12 mouse cellular contexts compared by ENCODE assay signal in the genomic region with DNA sequence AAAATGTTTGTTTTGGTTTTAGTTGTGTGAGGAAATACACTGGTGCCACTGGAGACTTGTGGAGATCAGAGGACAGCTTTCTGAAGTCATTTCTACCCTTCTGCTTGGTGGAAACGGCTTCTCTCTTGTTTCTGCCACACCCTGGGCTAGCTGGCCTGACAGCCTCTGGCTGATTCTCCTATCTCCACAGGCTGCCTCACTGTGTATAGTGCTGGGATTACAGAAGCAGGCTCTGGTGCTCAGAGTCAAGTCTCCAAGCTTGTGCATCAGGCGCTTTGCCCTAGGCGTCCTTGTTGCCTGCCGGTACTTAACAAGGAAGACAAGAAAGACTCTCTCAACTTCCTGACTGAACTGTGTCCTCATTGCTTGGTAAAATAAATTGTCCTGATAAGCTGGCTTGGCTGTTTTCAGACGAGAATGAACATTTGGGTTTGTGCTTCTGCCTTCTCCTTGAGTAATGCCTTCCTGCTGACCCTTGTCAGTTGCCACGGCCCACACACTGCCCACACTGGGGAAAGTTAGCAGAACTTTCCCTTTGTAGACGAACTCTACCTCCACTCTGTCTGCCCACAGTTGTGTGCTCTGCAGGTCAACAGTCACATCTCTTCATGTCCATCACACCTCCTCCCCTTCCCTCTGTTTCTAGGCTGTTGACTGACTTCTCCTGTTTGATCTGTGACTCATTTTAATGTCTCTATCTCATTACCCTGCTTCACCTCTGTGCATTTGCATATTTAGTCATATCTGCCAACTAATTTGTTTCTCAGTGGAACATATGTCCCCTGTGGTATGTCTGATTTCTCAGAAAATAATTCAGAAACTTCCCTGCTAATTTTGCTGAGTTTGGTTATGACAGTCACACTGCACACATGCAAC. TPM values are rescaled to one million over a fixed set of nuclear protein-coding genes. Genes with fewer than 3 reads are reported as not detected.
A peak's percentile ranks its signal among the peaks of the same experiment; 100 is the strongest.
DNase-seq lines count a peak whose midpoint lies in the region; ATAC-seq and TF ChIP-seq lines count a peak whose summit lies in the region.
"Had no signal": no experiment of that assay in that cellular context is flagged by ENCODE, and none has a peak within 500 bp of the region (broad histone marks: within the 10 kb centered on the region; RNA-seq: fewer than 3 reads in every experiment).

No protein-coding gene starts in this region.

- H3K79me2 ChIP-seq in heart, adult 2 months (replicated peaks; ENCODE audit: control insufficient read depth, insufficient read depth, low read length) = peaks cover 2% of the 10 kb centered on the region; the same call in 1 of the 2 replicates

- no peaks in the 10 kb centered on the region; the same call in 1 of the 2 replicates for H3K36me3 ChIP-seq in heart, adult 2 months (ENCODE audit: control insufficient read depth, insufficient read depth, low read length)
- H3K36me3 ChIP-seq in kidney, postnatal 0 days (ENCODE audit: insufficient read depth, low read length) = no peaks in the 10 kb centered on the region
- no peaks in the 10 kb centered on the region for H3K36me3 ChIP-seq in midbrain, postnatal 0 days (ENCODE audit: insufficient read depth, low read length)
- H3K36me3 ChIP-seq: hindbrain, embryonic 10.5 days; limb, embryonic 12.5 days; neural tube, embryonic 15.5 days had no signal

- no peaks in the 10 kb centered on the region for H3K9me3 ChIP-seq in kidney, postnatal 0 days (replicated peaks; ENCODE audit: low read length)
- no peaks in the 10 kb centered on the region for H3K9me3 ChIP-seq in midbrain, postnatal 0 days (ENCODE audit: low read length)
- H3K9me3 ChIP-seq: hindbrain, embryonic 10.5 days; limb, embryonic 12.5 days; neural tube, embryonic 15.5 days had no signal

- 35% methylated on average over 7 of the region's 7 CpGs for WGBS in heart, adult 2 months
- WGBS in bone marrow, adult 2 months = 14% methylated on average over 7 of the region's 7 CpGs
- WGBS in kidney, postnatal 0 days = 39% methylated on average over 7 of the region's 7 CpGs
- WGBS in midbrain, postnatal 0 days = 82% methylated on average over 7 of the region's 7 CpGs

- ATAC-seq in kidney, postnatal 0 days (replicated peaks; ENCODE audit: low FRiP score, low read depth) = no peak
- peak; percentile 45; the same call in 1 of the 2 replicates for ATAC-seq in monocyte, adult 5-6 weeks (replicated peaks; ENCODE audit: insufficient number of reproducible peaks, low FRiP score, low TSS enrichment, poor library complexity, severe bottlenecking)
- no peak for ATAC-seq in midbrain, postnatal 0 days (ENCODE audit: low FRiP score)

- H3K4me3 ChIP-seq in heart, adult 2 months = peak overlapping the region; percentile 53
- H3K4me3 ChIP-seq in bone marrow, adult 2 months (replicated peaks; ENCODE audit: control insufficient read depth, low read depth, low read length) = peak overlapping the region; percentile 53
- 0 out of 2 replicates have a peak overlapping the region, but pooled peaks have one; percentile 4 for H3K4me3 ChIP-seq in kidney, postnatal 0 days (replicated peaks; ENCODE audit: low read depth, low read length)
- H3K4me3 ChIP-seq in midbrain, postnatal 0 days (ENCODE audit: low read depth, low read length) = no peak overlapping the region
- H3K4me3 ChIP-seq: hindbrain, embryonic 10.5 days; limb, embryonic 12.5 days; neural tube, embryonic 15.5 days had no signal

- peaks cover 4% of the 10 kb centered on the region for H3K4me1 ChIP-seq in heart, adult 2 months (ENCODE audit: control insufficient read depth, insufficient read depth, low read length)
- H3K4me1 ChIP-seq in bone marrow, adult 2 months (ENCODE audit: control insufficient read depth, insufficient read depth, low read length) = peaks cover 3% of the 10 kb centered on the region
- 0 out of 2 replicates have a peak, but pooled peaks cover 4% of the 10 kb centered on the region for H3K4me1 ChIP-seq in kidney, postnatal 0 days (replicated peaks; ENCODE audit: insufficient read depth, low read length)
- no peaks in the 10 kb centered on the region for H3K4me1 ChIP-seq in midbrain, postnatal 0 days (ENCODE audit: insufficient read depth, low read length)

- peak; percentile 47; the same call in 1 of the 2 replicates for TF ChIP-seq POLR2A in heart, adult 2 months (IDR thresholded peaks at IDR 0.05; ENCODE audit: insufficient read depth, low read depth, low read length)
- no peak for TF ChIP-seq POLR2A in bone marrow, adult 2 months (IDR thresholded peaks at IDR 0.05; ENCODE audit: borderline replicate concordance, control insufficient read depth, low read depth, low read length)

- no peak for TF ChIP-seq CTCF in heart, adult 2 months (IDR thresholded peaks at IDR 0.05)
- no peak for TF ChIP-seq CTCF in bone marrow, adult 2 months (IDR thresholded peaks at IDR 0.05; ENCODE audit: control insufficient read depth, insufficient read depth, low read length)
- TF ChIP-seq CTCF in kidney, postnatal 0 days (IDR thresholded peaks at IDR 0.05; ENCODE audit: low read depth) = no peak
- no peak for TF ChIP-seq CTCF in midbrain, postnatal 0 days (IDR thresholded peaks at IDR 0.05)

- TF ChIP-seq EP300 in heart, adult 2 months (IDR thresholded peaks at IDR 0.05; ENCODE audit: insufficient read depth, low read depth, low read length) = no peak

- H3K4me2 ChIP-seq in kidney, postnatal 0 days (ENCODE audit: low read length) = peak overlapping the region; percentile 43
- no peak overlapping the region for H3K4me2 ChIP-seq in midbrain, postnatal 0 days (ENCODE audit: low read depth, low read length, poor library complexity, severe bottlenecking)
- H3K4me2 ChIP-seq: neural tube, embryonic 15.5 days had no signal

- no peaks in the 10 kb centered on the region for H3K27me3 ChIP-seq in heart, adult 2 months (ENCODE audit: control insufficient read depth, insufficient read depth, low read length)
- H3K27me3 ChIP-seq in kidney, postnatal 0 days (ENCODE audit: insufficient read depth, low read length) = no peaks in the 10 kb centered on the region
- H3K27me3 ChIP-seq in midbrain, postnatal 0 days (ENCODE audit: insufficient read depth, low read length) = no peaks in the 10 kb centered on the region

- H3K9ac ChIP-seq in heart, adult 2 months (ENCODE audit: low read depth, low read length) = peak overlapping the region; percentile 69
- H3K9ac ChIP-seq in kidney, postnatal 0 days (ENCODE audit: low read depth, low read length) = no peak overlapping the region
- H3K9ac ChIP-seq in midbrain, postnatal 0 days (replicated peaks; ENCODE audit: low read length, poor library complexity, severe bottlenecking) = no peak overlapping the region
- H3K9ac ChIP-seq: limb, embryonic 12.5 days; neural tube, embryonic 15.5 days had no signal

- DNase-seq in heart, adult 2 months = peak; percentile 39 to 48
- no peak for DNase-seq in heart, postnatal 36 days
- no peak for DNase-seq in kidney, postnatal 0 days (ENCODE audit: low spot score)
- DNase-seq in midbrain, postnatal 0 days (ENCODE audit: low spot score) = no peak
- DNase-seq in urinary bladder, postnatal 25 days (ENCODE audit: low spot score) = no peak
- DNase-seq in MN1 (ENCODE audit: low spot score) = no peak

- peak overlapping the region; percentile 86 for H3K27ac ChIP-seq in heart, adult 2 months
- H3K27ac ChIP-seq in bone marrow, adult 2 months (ENCODE audit: control insufficient read depth, insufficient read depth, low read depth, low read length, poor library complexity) = peak overlapping the region; percentile 87
- peak overlapping the region; percentile 77 for H3K27ac ChIP-seq in kidney, postnatal 0 days
- H3K27ac ChIP-seq in midbrain, postnatal 0 days (ENCODE audit: low read depth, low read length) = no peak overlapping the region
- H3K27ac ChIP-seq: hindbrain, embryonic 10.5 days; limb, embryonic 12.5 days had no signal

- intact Hi-C loops in heart, adult 2 months (cut with DNase I) = loop anchor here (2.0 kb wide), 2 partner anchors 65 to 101 kb away; a partner anchor contains a TSS
- intact Hi-C loops in heart, postnatal 36 days (cut with DNase I) = loop anchor here (2.0 kb wide), 4 partner anchors 25 to 101 kb away; a partner anchor contains a TSS

RNA-seq across cellular contexts. Expression of a gene that starts 1.3 kb away (rescaled TPM):
- 1 to 10 TPM; 4.6 to 5.1 TPM for total RNA-seq in heart, adult 2 months (2021)
- polyA plus RNA-seq in heart, adult 2 months (2012; rRNA removed) = 6.2 and 6.6 TPM in 2 replicates
- total RNA-seq in heart, postnatal 36 days (2021) = 1 to 10 TPM; 6.0 to 6.6 TPM
- 4.7 and 7.9 TPM in 2 replicates for polyA plus RNA-seq in bone marrow, adult 2 months (2011; ENCODE audit: insufficient read depth, insufficient read length, low replicate concordance, missing spikeins)
- polyA plus RNA-seq in kidney, postnatal 0 days (2015; fragmentation: Nextera tagmentation; extraction: Ambion mirVana) = 26.4 and 32.2 TPM in 2 replicates
- 91.7 to 178 TPM (median 113 TPM) in 3 replicates for total RNA-seq in monocyte, adult 5-6 weeks (2017)
- total RNA-seq in midbrain, postnatal 0 days (2014; rRNA removed) = 0.33 and 0.38 TPM in 2 replicates
- 1.3 and 1.4 TPM in 2 replicates for polyA plus RNA-seq in midbrain, postnatal 0 days (2015; fragmentation: Nextera tagmentation; extraction: Ambion mirVana)

RNA-seq across cellular contexts. Expression of a gene that starts 8.5 kb away (rescaled TPM):
- total RNA-seq in heart, adult 2 months (2021) = 1 to 10 TPM; 8.9 to 9.4 TPM
- 5.9 and 6.6 TPM in 2 replicates for polyA plus RNA-seq in heart, adult 2 months (2012; rRNA removed)
- 10 to 100 TPM in 1 of 2 experiments, 1 to 10 TPM in 1; 8.1 to 11.8 TPM for total RNA-seq in heart, postnatal 36 days (2021)
- polyA plus RNA-seq in bone marrow, adult 2 months (2011; ENCODE audit: insufficient read depth, insufficient read length, low replicate concordance, missing spikeins) = 19.3 and 26.4 TPM in 2 replicates
- polyA plus RNA-seq in kidney, postnatal 0 days (2015; fragmentation: Nextera tagmentation; extraction: Ambion mirVana) = 26.8 and 29.7 TPM in 2 replicates
- 99.2 to 313 TPM (median 123 TPM) in 3 replicates for total RNA-seq in monocyte, adult 5-6 weeks (2017)
- total RNA-seq in midbrain, postnatal 0 days (2014; rRNA removed) = 1.6 and 2.1 TPM in 2 replicates
- 2.9 and 4.0 TPM in 2 replicates for polyA plus RNA-seq in midbrain, postnatal 0 days (2015; fragmentation: Nextera tagmentation; extraction: Ambion mirVana)

RNA-seq across cellular contexts. Expression of a gene that starts 23.3 kb away (rescaled TPM):
- total RNA-seq in heart, adult 2 months (2021) = 1 to 10 TPM; 1.0 to 1.5 TPM
- polyA plus RNA-seq in heart, adult 2 months (2012; rRNA removed) = 3.0 and 4.8 TPM in 2 replicates
- under 1 TPM; 0.51 to 0.53 TPM for total RNA-seq in heart, postnatal 36 days (2021)
- polyA plus RNA-seq in bone marrow, adult 2 months (2011; ENCODE audit: insufficient read depth, insufficient read length, low replicate concordance, missing spikeins) = 15.3 and 36.7 TPM in 2 replicates
- 0.13 and 0.17 TPM in 2 replicates for polyA plus RNA-seq in kidney, postnatal 0 days (2015; fragmentation: Nextera tagmentation; extraction: Ambion mirVana)
- total RNA-seq in monocyte, adult 5-6 weeks (2017) = 92.2 to 334 TPM (median 99.5 TPM) in 3 replicates
- total RNA-seq in midbrain, postnatal 0 days (2014; rRNA removed) = not detected in 2 replicates
- not detected in 2 replicates for polyA plus RNA-seq in midbrain, postnatal 0 days (2015; fragmentation: Nextera tagmentation; extraction: Ambion mirVana)
- polyA plus RNA-seq: embryonic facial prominence, embryonic 11.5 days; limb, embryonic 12.5 days; neural tube, embryonic 15.5 days had no signal

RNA-seq across cellular contexts. Expression of a gene that starts 28.9 kb away (rescaled TPM):
- total RNA-seq in heart, adult 2 months (2021) = under 1 TPM in 1 of 2 experiments, not detected in 1; 0.77 TPM
- polyA plus RNA-seq in heart, adult 2 months (2012; rRNA removed) = 0.29 and 0.70 TPM in 2 replicates
- under 1 TPM in 1 of 2 experiments, not detected in 1; 0.22 TPM for total RNA-seq in heart, postnatal 36 days (2021)
- polyA plus RNA-seq in bone marrow, adult 2 months (2011; ENCODE audit: insufficient read depth, insufficient read length, low replicate concordance, missing spikeins) = 3.6 and 5.2 TPM in 2 replicates
- 0.10 and 0.14 TPM in 2 replicates for polyA plus RNA-seq in kidney, postnatal 0 days (2015; fragmentation: Nextera tagmentation; extraction: Ambion mirVana)
- 67.2 to 199 TPM (median 74.1 TPM) in 3 replicates for total RNA-seq in monocyte, adult 5-6 weeks (2017)
- total RNA-seq in midbrain, postnatal 0 days (2014; rRNA removed) = not detected in 2 replicates
- polyA plus RNA-seq in midbrain, postnatal 0 days (2015; fragmentation: Nextera tagmentation; extraction: Ambion mirVana) = not detected in 2 replicates
- polyA plus RNA-seq: embryonic facial prominence, embryonic 11.5 days; hindbrain, embryonic 10.5 days; limb, embryonic 12.5 days; neural tube, embryonic 15.5 days had no signal

RNA-seq across cellular contexts. Expression of a gene that starts 28.9 kb away (rescaled TPM):
- 1 to 10 TPM; 3.4 to 5.6 TPM for total RNA-seq in heart, adult 2 months (2021)
- not detected in 2 replicates for polyA plus RNA-seq in heart, adult 2 months (2012; rRNA removed)
- total RNA-seq in heart, postnatal 36 days (2021) = 1 to 10 TPM; 3.1 to 4.7 TPM
- 15.2 TPM in 1 of 2 replicates, not detected in the other for polyA plus RNA-seq in bone marrow, adult 2 months (2011; ENCODE audit: insufficient read depth, insufficient read length, low replicate concordance, missing spikeins)
- polyA plus RNA-seq in kidney, postnatal 0 days (2015; fragmentation: Nextera tagmentation; extraction: Ambion mirVana) = 2.7 and 3.2 TPM in 2 replicates
- total RNA-seq in monocyte, adult 5-6 weeks (2017) = 17.6 to 57.0 TPM (median 34.4 TPM) in 3 replicates
- not detected in 2 replicates for total RNA-seq in midbrain, postnatal 0 days (2014; rRNA removed)
- not detected in 2 replicates for polyA plus RNA-seq in midbrain, postnatal 0 days (2015; fragmentation: Nextera tagmentation; extraction: Ambion mirVana)
- polyA plus RNA-seq: embryonic facial prominence, embryonic 11.5 days; hindbrain, embryonic 10.5 days; neural tube, embryonic 15.5 days had no signal

Comparison
In these comparisons a context has a peak if more than half of its experiments do, and no peak if none do; other contexts are left out.
1. DNase-seq: peak in heart, adult 2 months (2 of 2); none in heart, postnatal 36 days (0 of 2), kidney, postnatal 0 days (single experiment), midbrain, postnatal 0 days (single experiment), urinary bladder, postnatal 25 days (single experiment) and MN1 (single experiment).
2. RNA of a gene that starts 1.3 kb away (total RNA-seq): 91.7 to 178 TPM in monocyte, adult 5-6 weeks; 6.0 to 6.6 TPM in heart, postnatal 36 days, 4.6 to 5.1 TPM in heart, adult 2 months and 0.33 to 0.38 TPM in midbrain, postnatal 0 days; every median in the first group is over 10 times any median in the second.
3. RNA of a gene that starts 23.3 kb away (total RNA-seq): 92.2 to 334 TPM in monocyte, adult 5-6 weeks; 1.0 to 1.5 TPM in heart, adult 2 months, 0.51 to 0.53 TPM in heart, postnatal 36 days and not detected in midbrain, postnatal 0 days; every median in the first group is over 10 times any median in the second.